Mouse (Mus musculus): Measurements from ENCODE around the gene Col6a2. TPM values are rescaled to one million over a fixed set of nuclear protein-coding genes. Genes with fewer than 3 reads are reported as not detected.

The Col6a2 gene
- polyA plus RNA-seq, 1 experiment = 47.2 TPM

GRCm38 (mm10) chr10:76636601-76637000 is 13.2 kb upstream of the Col6a2 start:
- no peaks in the 10 kb centered on the region for H3K4me1 ChIP-seq (replicated peaks; ENCODE audit: control insufficient read depth, insufficient read depth, low read length)
- H3K27me3 ChIP-seq (ENCODE audit: control insufficient read depth, insufficient read depth, low read length) = no peaks in the 10 kb centered on the region
- H3K36me3 ChIP-seq (ENCODE audit: control insufficient read depth, insufficient read depth, low read length) = no peaks in the 10 kb centered on the region
- DNase-seq = no peak
- WGBS = 92% methylated on average over 4 of the region's 4 CpGs
- no peak overlapping the region for H3K27ac ChIP-seq (ENCODE audit: control insufficient read depth, insufficient read depth, low read length)
- no peak for TF ChIP-seq CTCF (IDR thresholded peaks at IDR 0.05; ENCODE audit: borderline replicate concordance, control insufficient read depth, extremely low read depth, insufficient read depth, low read length, poor library complexity)
- no peak for TF ChIP-seq POLR2A (IDR thresholded peaks at IDR 0.05; ENCODE audit: control insufficient read depth, extremely low read depth, insufficient read depth, low read length, poor library complexity)
- H3K4me3 ChIP-seq (ENCODE audit: control insufficient read depth, insufficient read depth, low read length) = no peak overlapping the region

- no peak for TF ChIP-seq POLR2A (IDR thresholded peaks at IDR 0.05; ENCODE audit: control insufficient read depth, extremely low read depth, insufficient read depth, low read length, poor library complexity)
- no peak for TF ChIP-seq CTCF (IDR thresholded peaks at IDR 0.05; ENCODE audit: borderline replicate concordance, control insufficient read depth, extremely low read depth, insufficient read depth, low read length, poor library complexity)
- Histone ChIP-seq H3K4me1 (replicated peaks; ENCODE audit: control insufficient read depth, insufficient read depth, low read length) (no peaks in the 10 kb centered on the region), H3K4me3 (ENCODE audit: control insufficient read depth, insufficient read depth, low read length) (no peak overlapping the region), H3K27me3 (ENCODE audit: control insufficient read depth, insufficient read depth, low read length) (no peaks in the 10 kb centered on the region), H3K27ac (ENCODE audit: control insufficient read depth, insufficient read depth, low read length) (no peak overlapping the region), H3K36me3 (ENCODE audit: control insufficient read depth, insufficient read depth, low read length) (no peaks in the 10 kb centered on the region)
- no peak for DNase-seq
- WGBS = 62% methylated on average over 3 of the region's 3 CpGs
Measured at GRCm38 (mm10) chr10:76636026-76636425, 12.6 kb upstream of the Col6a2 start.

GRCm38 (mm10) chr10:76634584-76634983 is 11.2 kb upstream of the Col6a2 start:
- TF ChIP-seq POLR2A (IDR thresholded peaks at IDR 0.05; ENCODE audit: control insufficient read depth, extremely low read depth, insufficient read depth, low read length, poor library complexity) (no peak), CTCF (IDR thresholded peaks at IDR 0.05; ENCODE audit: borderline replicate concordance, control insufficient read depth, extremely low read depth, insufficient read depth, low read length, poor library complexity) (no peak)
- no peaks in the 10 kb centered on the region for H3K4me1 ChIP-seq (replicated peaks; ENCODE audit: control insufficient read depth, insufficient read depth, low read length)
- H3K4me3 ChIP-seq (ENCODE audit: control insufficient read depth, insufficient read depth, low read length) = no peak overlapping the region
- no peak overlapping the region for H3K27ac ChIP-seq (ENCODE audit: control insufficient read depth, insufficient read depth, low read length)
- no peak for DNase-seq
- H3K27me3 ChIP-seq (ENCODE audit: control insufficient read depth, insufficient read depth, low read length) = no peaks in the 10 kb centered on the region
- 91% methylated on average over 5 of the region's 5 CpGs for WGBS
- no peaks in the 10 kb centered on the region for H3K36me3 ChIP-seq (ENCODE audit: control insufficient read depth, insufficient read depth, low read length)

- H3K27me3 ChIP-seq (ENCODE audit: control insufficient read depth, insufficient read depth, low read length) = no peaks in the 10 kb centered on the region
- TF ChIP-seq CTCF (IDR thresholded peaks at IDR 0.05; ENCODE audit: borderline replicate concordance, control insufficient read depth, extremely low read depth, insufficient read depth, low read length, poor library complexity) (no peak), POLR2A (IDR thresholded peaks at IDR 0.05; ENCODE audit: control insufficient read depth, extremely low read depth, insufficient read depth, low read length, poor library complexity) (no peak)
- no peak for DNase-seq
Measured at GRCm38 (mm10) chr10:76634094-76634571, 10.7 kb upstream of the Col6a2 start.

GRCm38 (mm10) chr10:76632630-76633029 is 9.2 kb upstream of the Col6a2 start:
- no peak for TF ChIP-seq CTCF (IDR thresholded peaks at IDR 0.05; ENCODE audit: borderline replicate concordance, control insufficient read depth, extremely low read depth, insufficient read depth, low read length, poor library complexity)
- TF ChIP-seq POLR2A (IDR thresholded peaks at IDR 0.05; ENCODE audit: control insufficient read depth, extremely low read depth, insufficient read depth, low read length, poor library complexity) = no peak
- Histone ChIP-seq H3K4me3 (ENCODE audit: control insufficient read depth, insufficient read depth, low read length) (no peak overlapping the region), H3K4me1 (replicated peaks; ENCODE audit: control insufficient read depth, insufficient read depth, low read length) (no peaks in the 10 kb centered on the region), H3K27me3 (ENCODE audit: control insufficient read depth, insufficient read depth, low read length) (no peaks in the 10 kb centered on the region), H3K27ac (ENCODE audit: control insufficient read depth, insufficient read depth, low read length) (no peak overlapping the region), H3K36me3 (ENCODE audit: control insufficient read depth, insufficient read depth, low read length) (no peaks in the 10 kb centered on the region)
- no peak for DNase-seq
- WGBS = 85% methylated on average over 8 of the region's 8 CpGs

More at GRCm38 (mm10) chr10:76634094-76634571, 10.7 kb upstream of the Col6a2 start:
- no peak overlapping the region for H3K27ac ChIP-seq (ENCODE audit: control insufficient read depth, insufficient read depth, low read length)
- H3K4me3 ChIP-seq (ENCODE audit: control insufficient read depth, insufficient read depth, low read length) = no peak overlapping the region
- WGBS = 48% methylated on average over 7 of the region's 7 CpGs
- no peaks in the 10 kb centered on the region for H3K4me1 ChIP-seq (replicated peaks; ENCODE audit: control insufficient read depth, insufficient read depth, low read length)
- H3K36me3 ChIP-seq (ENCODE audit: control insufficient read depth, insufficient read depth, low read length) = no peaks in the 10 kb centered on the region

- H3K27me3 ChIP-seq (ENCODE audit: control insufficient read depth, insufficient read depth, low read length) = no peaks in the 10 kb centered on the region
- TF ChIP-seq CTCF (IDR thresholded peaks at IDR 0.05; ENCODE audit: borderline replicate concordance, control insufficient read depth, extremely low read depth, insufficient read depth, low read length, poor library complexity) (no peak), POLR2A (IDR thresholded peaks at IDR 0.05; ENCODE audit: control insufficient read depth, extremely low read depth, insufficient read depth, low read length, poor library complexity) (no peak)
- no peak overlapping the region for H3K27ac ChIP-seq (ENCODE audit: control insufficient read depth, insufficient read depth, low read length)
- DNase-seq = no peak
- WGBS = 48% methylated on average over 1 of the region's 1 CpGs
- H3K4me3 ChIP-seq (ENCODE audit: control insufficient read depth, insufficient read depth, low read length) = no peak overlapping the region
- H3K4me1 ChIP-seq (replicated peaks; ENCODE audit: control insufficient read depth, insufficient read depth, low read length) = no peaks in the 10 kb centered on the region
- no peaks in the 10 kb centered on the region for H3K36me3 ChIP-seq (ENCODE audit: control insufficient read depth, insufficient read depth, low read length)
Measured at GRCm38 (mm10) chr10:76630657-76631056, 7.2 kb upstream of the Col6a2 start.

- no peaks in the 10 kb centered on the region for H3K36me3 ChIP-seq (ENCODE audit: control insufficient read depth, insufficient read depth, low read length)
- TF ChIP-seq POLR2A (IDR thresholded peaks at IDR 0.05; ENCODE audit: control insufficient read depth, extremely low read depth, insufficient read depth, low read length, poor library complexity) (no peak), CTCF (IDR thresholded peaks at IDR 0.05; ENCODE audit: borderline replicate concordance, control insufficient read depth, extremely low read depth, insufficient read depth, low read length, poor library complexity) (no peak)
- peaks cover 8% of the 10 kb centered on the region for H3K4me1 ChIP-seq (replicated peaks; ENCODE audit: control insufficient read depth, insufficient read depth, low read length)
- no peak overlapping the region for H3K27ac ChIP-seq (ENCODE audit: control insufficient read depth, insufficient read depth, low read length)
- H3K27me3 ChIP-seq (ENCODE audit: control insufficient read depth, insufficient read depth, low read length) = no peaks in the 10 kb centered on the region
- no peak overlapping the region for H3K4me3 ChIP-seq (ENCODE audit: control insufficient read depth, insufficient read depth, low read length)
- 95% methylated on average over 5 of the region's 5 CpGs for WGBS
- DNase-seq = no peak
Measured at GRCm38 (mm10) chr10:76627714-76628113, 4.3 kb upstream of the Col6a2 start.
